Mouse (Mus musculus): ENCODE data around the gene Olfr1331. TPM values are rescaled to one million over a fixed set of nuclear protein-coding genes. Genes with fewer than 3 reads are reported as not detected.
A peak's percentile ranks its signal among the peaks of the same experiment; 100 is the strongest.
"Not testable (repeated sequence)": the region's sequence is repeated elsewhere in the genome, so short reads cannot be mapped to it uniquely, and the experiment has no call there.

The Olfr1331 gene
- not detected for total RNA-seq (2021)
- long read RNA-seq, experiment 1: 0 reads
- long read RNA-seq, experiment 2: 0 reads

DNA sequence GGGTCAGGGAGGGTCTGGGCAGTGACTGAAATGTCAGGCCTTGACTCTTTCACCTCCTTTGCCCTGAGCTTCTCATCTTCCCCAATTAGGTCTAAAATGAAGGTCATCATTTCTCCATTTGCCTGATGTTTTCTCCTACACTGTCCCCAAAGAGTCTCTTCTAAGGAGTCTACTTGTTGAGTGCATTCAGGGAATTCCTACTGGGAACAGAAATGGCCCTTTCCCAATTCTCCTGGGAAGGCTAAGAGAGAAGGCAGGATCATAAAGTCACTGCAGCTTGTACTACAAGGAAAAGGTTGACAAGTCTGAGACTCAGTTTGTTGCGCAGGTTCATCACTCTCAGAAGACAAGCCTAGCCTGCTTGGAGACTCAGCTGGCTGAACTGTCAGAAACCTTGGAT, at the start of gene Olfr1331:
Gene Olfr1331 (plus strand): TSS at position 301 of the 400 bp plus-strand sequence.
- no peak for DNase-seq
- intact Hi-C loops (cut with DNase I; ENCODE audit: low total_unique reads): no loop called here

DNA sequence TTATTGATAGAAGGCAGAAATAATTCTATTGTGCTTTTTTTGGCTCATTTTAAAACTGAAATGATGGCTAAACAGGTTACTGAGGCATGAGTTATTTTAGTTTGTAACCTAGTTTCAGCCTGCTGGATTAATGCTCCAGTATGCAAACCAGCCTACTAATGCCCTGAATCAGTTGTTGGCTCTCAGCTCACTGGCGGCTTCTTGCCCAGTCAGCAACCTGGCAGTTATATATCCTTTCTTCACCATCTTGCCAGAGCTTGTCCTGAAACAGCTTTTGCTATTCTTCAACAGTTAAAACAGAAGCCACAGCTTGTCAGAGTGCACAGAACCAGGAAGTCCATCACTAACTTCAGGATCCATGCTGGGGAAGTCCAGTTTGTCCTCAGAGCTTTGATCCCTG, 45.5 kb upstream of the Olfr1331 start:
- intact Hi-C loops (cut with DNase I; ENCODE audit: low total_unique reads): no loop called here

DNA sequence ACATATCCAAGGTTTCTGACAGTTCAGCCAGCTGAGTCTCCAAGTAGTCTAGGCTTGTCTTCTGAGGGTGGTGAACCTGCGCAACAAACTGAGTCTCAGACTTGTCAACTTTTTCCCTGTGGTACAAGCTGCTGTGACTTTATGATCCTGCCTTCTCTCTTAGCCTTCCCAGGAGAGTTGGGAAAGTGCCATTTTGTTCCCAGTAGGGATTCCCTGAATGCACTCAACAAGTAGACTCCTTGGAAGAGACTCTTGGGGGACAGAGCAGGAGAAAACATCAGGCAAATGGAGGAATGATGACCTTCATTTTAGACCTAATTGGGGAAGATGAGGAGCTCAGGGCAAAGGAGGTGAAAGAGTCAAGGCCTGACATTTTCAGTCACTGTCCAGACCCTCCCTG, 28.3 kb upstream of the Olfr1331 start, which contains the start of gene Olfr1333:
Gene Olfr1333 (minus strand): TSS at position 101 of the 400 bp plus-strand sequence.
- DNase-seq: no peak
- intact Hi-C loops (cut with DNase I; ENCODE audit: low total_unique reads): no loop called here

More for the DNA sequence above, 45.5 kb upstream of the Olfr1331 start:
- no peak for DNase-seq

DNA sequence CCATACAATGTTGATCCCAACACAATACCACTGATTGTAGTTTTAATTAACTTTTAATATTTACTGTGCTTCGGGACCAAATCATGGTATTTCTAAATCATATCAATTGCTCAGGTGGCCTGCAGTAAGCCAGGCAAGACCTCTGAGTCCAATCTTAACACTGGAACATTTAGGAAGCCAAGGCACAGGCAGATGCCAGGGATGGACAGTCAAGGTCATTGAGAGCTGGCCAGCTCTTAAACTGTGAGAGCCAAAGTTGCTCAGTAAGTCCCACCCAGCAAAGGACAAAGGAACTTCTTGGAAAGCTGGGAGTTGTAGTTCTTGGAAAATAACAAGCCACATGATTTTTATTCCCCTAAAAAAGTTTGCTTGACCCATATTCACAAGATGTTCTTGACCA, 2.7 kb upstream of the Olfr1331 start:
- DNase-seq: no peak
- intact Hi-C loops (cut with DNase I; ENCODE audit: low total_unique reads): no loop called here

DNA sequence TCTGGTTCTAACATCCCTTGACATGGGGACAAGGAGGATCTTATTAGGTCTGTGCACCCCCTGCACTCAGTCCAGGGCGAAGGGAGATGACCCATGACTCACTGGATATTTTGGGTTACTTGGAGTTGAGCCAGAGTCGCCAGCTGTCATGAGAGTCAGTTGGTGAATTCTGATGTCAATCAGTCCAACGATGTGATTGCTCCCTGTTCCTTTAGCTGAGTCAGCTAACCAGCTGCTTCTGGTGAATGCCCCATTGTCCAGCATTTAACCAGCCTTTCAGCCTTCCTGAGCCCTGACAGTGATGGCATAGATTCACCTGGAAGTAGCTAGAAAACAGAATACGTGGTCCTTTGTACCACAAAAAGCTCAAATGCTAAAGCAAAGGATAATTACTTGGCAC, 1.7 kb upstream of the Olfr1331 start:
- DNase-seq: peak; percentile 8
- intact Hi-C loops (cut with DNase I; ENCODE audit: low total_unique reads): no loop called here

DNA sequence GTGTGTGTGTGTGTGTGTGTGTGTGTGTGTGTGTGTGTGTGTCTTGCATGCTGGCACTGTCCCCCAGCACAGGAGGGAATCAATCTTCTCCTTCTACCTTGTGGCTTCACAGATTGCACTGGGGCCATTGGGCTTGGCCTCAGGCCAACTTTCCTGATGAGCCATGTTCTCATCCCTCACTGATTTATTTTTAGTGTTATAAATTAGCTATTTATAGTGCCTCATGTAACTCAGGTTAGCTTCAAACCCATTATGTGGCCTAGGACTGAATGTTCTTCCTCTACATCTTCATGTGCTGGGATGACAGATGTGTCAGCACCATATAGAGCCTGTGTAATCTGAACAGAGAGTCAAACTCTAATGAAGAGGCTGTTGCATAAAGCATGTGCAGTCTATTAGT, 3.1 kb downstream of the Olfr1331 start:
- DNase-seq: no peak

DNA sequence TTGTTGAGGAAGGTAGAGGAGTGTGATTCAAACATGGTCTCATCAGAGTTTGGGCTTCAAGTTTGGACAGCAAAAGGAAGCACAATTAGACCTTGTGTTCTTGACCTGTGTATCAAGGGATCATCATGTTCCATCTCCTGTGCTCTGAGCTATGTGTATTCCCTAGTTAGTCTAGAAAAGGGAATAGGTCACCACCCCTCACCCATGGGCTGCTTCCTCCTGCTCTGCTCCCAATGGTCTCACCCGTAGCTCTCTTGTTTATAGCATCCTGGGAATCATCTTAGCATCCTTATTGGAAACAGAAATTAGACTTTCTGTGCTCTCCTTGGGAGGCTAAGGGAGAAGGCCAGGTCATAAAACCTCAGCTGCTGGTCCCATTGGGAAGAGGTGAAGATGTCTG, 23.8 kb downstream of the Olfr1331 start, which contains the start of gene Olfr1330:
Gene Olfr1330 (plus strand): TSS at position 301 of the 400 bp plus-strand sequence.
- intact Hi-C loops (cut with DNase I; ENCODE audit: low total_unique reads): no loop called here
- DNase-seq: no peak

More for the DNA sequence above, 3.1 kb downstream of the Olfr1331 start:
- intact Hi-C loops (cut with DNase I; ENCODE audit: low total_unique reads): no loop called here

DNA sequence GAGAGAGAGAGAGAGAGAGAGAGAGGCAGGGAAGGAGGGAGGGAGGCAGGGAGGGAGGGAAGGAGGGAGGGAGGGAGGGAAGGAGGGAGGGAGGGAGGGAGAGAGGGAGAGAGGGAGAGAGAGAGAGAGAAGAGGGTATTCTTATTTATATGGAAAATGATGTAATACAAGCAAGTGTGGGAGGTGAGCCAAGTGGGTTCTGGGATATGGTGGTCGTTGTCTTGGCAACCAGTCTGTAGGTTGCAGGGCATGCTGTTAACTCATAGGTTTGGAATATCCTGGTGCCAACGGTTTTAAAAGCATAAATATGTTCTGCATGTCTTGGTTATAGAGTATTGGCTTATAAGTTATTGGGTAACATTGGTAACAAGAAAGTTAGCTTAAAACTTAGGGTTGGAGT, 37.5 kb downstream of the Olfr1331 start:
- intact Hi-C loops (cut with DNase I; ENCODE audit: low total_unique reads): no loop called here
- DNase-seq: no peak

DNA sequence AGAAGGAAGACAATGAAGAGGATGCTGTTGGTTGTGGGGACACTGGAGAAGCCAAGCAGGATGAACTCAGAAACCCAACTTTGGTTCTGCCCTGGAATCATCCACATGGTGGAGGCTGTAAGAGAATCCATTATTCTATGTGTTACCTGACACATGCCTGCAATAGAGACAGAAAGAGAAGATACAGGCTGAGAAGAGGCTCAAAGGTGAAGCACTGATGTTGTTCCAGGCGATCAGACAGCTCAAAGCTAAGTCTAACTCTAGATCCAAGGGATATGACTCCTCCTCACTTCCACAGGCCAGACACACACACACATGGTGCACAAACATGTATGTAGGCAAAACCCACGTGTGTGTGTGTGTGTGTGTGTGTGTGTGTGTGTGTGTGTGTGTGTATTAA, 52.9 kb downstream of the Olfr1331 start, which contains the start of gene Olfr1329:
Gene Olfr1329 (minus strand): TSS at position 101 of the 400 bp plus-strand sequence.
- intact Hi-C loops (cut with DNase I; ENCODE audit: low total_unique reads); DNase-seq: not testable (repeated sequence)

Other genes starting within 250 kb of the Olfr1331 start
- not detected for gene Cfap57, start 243.9 kb upstream of the Olfr1331 start, total RNA-seq (2021)
- 10 to 100 TPM; 30.1 to 33.5 TPM for gene Ebna1bp2, start 243.8 kb upstream of the Olfr1331 start, total RNA-seq (2021)
- gene Olfr62, start 205.7 kb upstream of the Olfr1331 start, total RNA-seq (2021): not detected
- not detected for gene Olfr1342, start 171.9 kb upstream of the Olfr1331 start, total RNA-seq (2021)
- gene Olfr1341, start 161.1 kb upstream of the Olfr1331 start, total RNA-seq (2021): not detected
- gene Olfr1340, start 144.5 kb upstream of the Olfr1331 start, total RNA-seq (2021): not detected
- gene Olfr1339, start 132.5 kb upstream of the Olfr1331 start, total RNA-seq (2021): not detected
- gene Olfr1338, start 105.9 kb upstream of the Olfr1331 start, total RNA-seq (2021): not detected
- not detected for gene Olfr1337, start 82.1 kb upstream of the Olfr1331 start, total RNA-seq (2021)
- not detected for gene Olfr1335, start 54.7 kb upstream of the Olfr1331 start, total RNA-seq (2021)
- not detected for gene Olfr1333, start 28.4 kb upstream of the Olfr1331 start, total RNA-seq (2021)
- not detected for gene Olfr1330, start 23.9 kb downstream of the Olfr1331 start, total RNA-seq (2021)
- gene Olfr1329, start 52.8 kb downstream of the Olfr1331 start, total RNA-seq (2021): not detected
- gene Olfr1328, start 74.0 kb downstream of the Olfr1331 start, total RNA-seq (2021): not detected
- under 1 TPM; 0.23 to 0.73 TPM for gene Lao1, start 96.9 kb downstream of the Olfr1331 start, total RNA-seq (2021)
- gene Slc2a1, start 244.1 kb downstream of the Olfr1331 start, total RNA-seq (2021): 1 to 10 TPM; 4.8 to 6.6 TPM

Data from gastrocnemius, postnatal 14 days (tissue).